Mouse (Mus musculus) kidney, embryonic 16.5 days (tissue): Measurements from ENCODE around the gene Nudt22. TPM values are rescaled to one million over a fixed set of nuclear protein-coding genes. Genes with fewer than 3 reads are reported as not detected.

ENCODE experiments used
- ATAC-seq: fragments of 200-750 bp; cut with Nextera tagmentation; 2 replicates; pipeline ENCODE4 v1.8.0; 2017; ENCODE audit warnings: moderate TSS enrichment; ENCODE audit not compliant: low FRiP score, low TSS enrichment
- H3K27ac ChIP-seq: fragments of 300-500 bp; sonication (generic); 2 replicates; pipeline ENCODE4 v1.5.1; 2014; ENCODE audit warnings: low read length
- H3K27me3 ChIP-seq: fragments of 300-500 bp; sonication (generic); 2 replicates; pipeline ENCODE4 v1.6.1; 2014; ENCODE audit warnings: low read length, control low read depth, mixed read lengths; ENCODE audit not compliant: insufficient read depth
- H3K36me3 ChIP-seq: fragments of 300-500 bp; sonication (generic); 2 replicates; pipeline ENCODE4 v1.6.1; 2014; ENCODE audit warnings: low read length, control low read depth, mixed read lengths; ENCODE audit not compliant: insufficient read depth
- H3K4me1 ChIP-seq: fragments of 300-500 bp; sonication (generic); 2 replicates; pipeline ENCODE4 v1.6.1; 2014; ENCODE audit warnings: low read length, control low read depth, mixed read lengths; ENCODE audit not compliant: insufficient read depth
- H3K4me2 ChIP-seq: fragments of 300-500 bp; sonication (generic); replicated peaks from 2 replicates; pipeline ENCODE4 v1.6.1; 2014; ENCODE audit warnings: low read depth, low read length
- H3K4me3 ChIP-seq: fragments of 300-500 bp; sonication (generic); 2 replicates; pipeline ENCODE4 v1.5.1; 2014; ENCODE audit warnings: mild to moderate bottlenecking, low read length
- H3K9ac ChIP-seq: fragments of 300-500 bp; sonication (generic); replicated peaks from 2 replicates; pipeline ENCODE4 v1.6.1; 2014; ENCODE audit warnings: low read length
- H3K9me3 ChIP-seq: fragments of 300-500 bp; sonication (generic); 2 replicates; pipeline ENCODE4 v1.6.1; 2016; ENCODE audit warnings: low read length, control low read depth
- WGBS: fragments of 180-500 bp; shearing (Covaris S2); extraction: QIAGEN DNeasy Blood & Tissue Kit; methylation state at CpG from one replicate; pipeline ENCODE4 v1.1.7; 2014; 5-methylcytosine and 5-hydroxymethylcytosine counted together
- polyA plus RNA-seq: library from polyadenylated mRNA; unstranded; fragments of >200 nt; fragmentation: Nextera tagmentation; extraction: Ambion mirVana; gene quantifications from 2 replicates; pipeline ENCODE4 v1.2.1, GENCODE M21; 2015

The Nudt22 gene
- polyA plus RNA-seq, 1 experiment from 2014 or later = 35.0 TPM

GRCm38 (mm10) chr19:7020224-7020641 is 24.3 kb upstream of the Nudt22 start:
- Histone ChIP-seq H3K9me3 (no peaks in the 10 kb centered on the region), H3K36me3 (peaks cover 51% of the 10 kb centered on the region), H3K27ac (no peak overlapping the region; the same call in 1 of the 2 replicates), H3K27me3 (no peaks in the 10 kb centered on the region), H3K4me1 (no peaks in the 10 kb centered on the region), H3K4me2 (no peak overlapping the region), H3K4me3 (no peak overlapping the region), H3K9ac (no peak overlapping the region)
- ATAC-seq = peak; percentile 57; the same call in 1 of the 2 replicates
- 43% methylated on average over 3 of the region's 3 CpGs for WGBS

DNA sequence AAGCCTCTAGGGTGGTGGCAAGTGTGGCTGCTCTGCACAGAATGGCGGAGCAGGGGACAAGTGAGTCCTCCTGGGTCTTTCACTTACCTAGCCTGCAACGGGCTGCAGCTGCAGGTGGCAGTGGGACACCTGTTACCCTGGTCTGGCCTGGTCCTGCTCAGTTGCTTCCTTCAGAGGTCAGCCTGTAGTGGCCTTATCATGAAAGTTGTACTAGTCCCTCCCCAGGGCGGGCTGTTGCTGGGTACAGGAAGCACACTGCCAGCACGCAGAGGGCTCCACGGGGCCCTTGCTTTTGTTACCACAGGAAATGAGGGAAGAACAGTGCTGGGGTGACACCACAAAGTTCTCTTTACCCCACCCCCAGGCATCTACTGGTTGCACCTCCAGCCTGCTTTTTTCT is 23.3 kb upstream of the Nudt22 start, which contains the start of gene Fermt3:
Gene Fermt3, minus strand, starts transcription at position 279 of the 400 bp plus-strand sequence.
- ATAC-seq = no peak
- Histone ChIP-seq H3K27me3 (no peaks in the 10 kb centered on the region), H3K4me3 (no peak within 1 kb of the TSS), H3K9ac (no peak within 1 kb of the TSS), H3K36me3 (peaks cover 41% of the 10 kb centered on the region), H3K27ac (no peak within 1 kb of the TSS; the same call in 1 of the 2 replicates), H3K4me2 (no peak within 1 kb of the TSS), H3K4me1 (no peaks in the 10 kb centered on the region), H3K9me3 (no peaks in the 10 kb centered on the region)
- 74% methylated on average over 5 of the region's 5 CpGs for WGBS

DNA sequence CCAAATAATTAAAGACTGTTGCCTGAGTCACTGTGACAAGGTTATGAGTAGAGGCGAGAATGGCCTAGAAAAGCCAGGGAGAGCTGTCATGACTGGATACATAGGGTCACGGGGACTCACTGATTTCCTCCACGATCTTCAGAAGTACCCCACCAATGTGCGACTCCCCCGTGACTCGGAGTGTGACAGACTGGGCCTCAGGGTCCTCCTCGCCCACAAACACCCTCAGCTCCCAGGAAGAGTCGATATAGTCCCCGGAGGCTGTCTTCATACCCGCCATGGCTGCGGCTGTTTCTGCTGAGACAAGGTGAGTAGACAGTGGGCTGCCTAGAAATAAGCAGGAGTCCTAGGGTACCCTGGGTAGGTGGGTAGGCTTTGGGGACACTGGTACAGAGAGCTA is 22.6 kb upstream of the Nudt22 start:
- Histone ChIP-seq H3K27ac (no peak overlapping the region), H3K9ac (no peak overlapping the region), H3K4me3 (no peak overlapping the region), H3K4me2 (no peak overlapping the region), H3K27me3 (no peaks in the 10 kb centered on the region), H3K4me1 (no peaks in the 10 kb centered on the region), H3K36me3 (peaks cover 36% of the 10 kb centered on the region), H3K9me3 (no peaks in the 10 kb centered on the region)
- no peak for ATAC-seq
- WGBS = 82% methylated on average over 11 of the region's 11 CpGs

GRCm38 (mm10) chr19:7017541-7018457 is 21.9 kb upstream of the Nudt22 start:
- no peak overlapping the region for H3K4me2 ChIP-seq
- H3K4me1 ChIP-seq = no peaks in the 10 kb centered on the region
- 73% methylated on average over 12 of the region's 12 CpGs for WGBS
- H3K27ac ChIP-seq = no peak overlapping the region
- H3K4me3 ChIP-seq = no peak overlapping the region
- H3K27me3 ChIP-seq = no peaks in the 10 kb centered on the region
- no peak overlapping the region for H3K9ac ChIP-seq
- H3K9me3 ChIP-seq = no peaks in the 10 kb centered on the region
- peaks cover 31% of the 10 kb centered on the region for H3K36me3 ChIP-seq
- ATAC-seq = no peak

DNA sequence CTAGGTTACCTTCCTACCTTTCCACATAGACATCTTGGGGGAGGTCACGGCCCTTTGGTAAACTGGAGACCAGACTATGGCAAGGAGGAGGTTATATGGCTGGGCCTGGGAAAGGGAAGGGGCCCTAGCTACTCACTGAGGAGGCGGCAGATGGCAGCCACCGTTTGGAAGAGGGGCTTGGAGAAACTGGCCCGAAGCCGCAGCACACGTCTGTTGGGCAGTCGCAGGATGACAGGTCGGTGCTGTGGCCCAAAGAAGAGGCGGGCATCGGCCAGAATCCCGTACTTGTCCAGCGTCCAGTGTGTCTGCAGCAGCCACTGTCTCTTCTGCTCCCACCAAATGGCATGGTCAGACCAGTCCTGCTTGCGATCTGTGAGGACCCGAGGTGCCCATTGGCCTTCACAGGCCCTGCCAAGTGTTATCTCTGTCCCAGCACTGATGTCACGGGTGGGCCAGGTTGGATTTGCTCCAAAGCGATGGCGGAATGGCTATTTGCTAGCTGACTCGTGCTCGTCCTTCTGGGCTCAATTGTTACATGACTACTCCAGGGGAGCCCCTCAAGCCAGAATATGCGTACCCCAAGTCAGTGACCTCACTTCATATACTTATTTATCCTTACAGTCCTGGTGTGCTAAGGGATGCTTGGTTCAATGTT is 18.7 kb upstream of the Nudt22 start:
- H3K27me3 ChIP-seq = no peaks in the 10 kb centered on the region
- no peak overlapping the region for H3K4me2 ChIP-seq
- no peak for ATAC-seq
- 92% methylated on average over 20 of the region's 20 CpGs for WGBS
- H3K9ac ChIP-seq = no peak overlapping the region
- no peaks in the 10 kb centered on the region for H3K4me1 ChIP-seq
- peaks cover 2% of the 10 kb centered on the region; the same call in 1 of the 2 replicates for H3K36me3 ChIP-seq
- no peaks in the 10 kb centered on the region for H3K9me3 ChIP-seq
- no peak overlapping the region for H3K27ac ChIP-seq
- no peak overlapping the region for H3K4me3 ChIP-seq

GRCm38 (mm10) chr19:7013984-7014383 is 18.1 kb upstream of the Nudt22 start:
- no peak for ATAC-seq
- no peak overlapping the region for H3K9ac ChIP-seq
- no peaks in the 10 kb centered on the region for H3K27me3 ChIP-seq
- no peak overlapping the region for H3K4me2 ChIP-seq
- no peaks in the 10 kb centered on the region for H3K4me1 ChIP-seq
- WGBS = 83% methylated on average over 9 of the region's 9 CpGs
- no peak overlapping the region for H3K4me3 ChIP-seq
- no peaks in the 10 kb centered on the region for H3K9me3 ChIP-seq
- H3K36me3 ChIP-seq = no peaks in the 10 kb centered on the region
- H3K27ac ChIP-seq = no peak overlapping the region

DNA sequence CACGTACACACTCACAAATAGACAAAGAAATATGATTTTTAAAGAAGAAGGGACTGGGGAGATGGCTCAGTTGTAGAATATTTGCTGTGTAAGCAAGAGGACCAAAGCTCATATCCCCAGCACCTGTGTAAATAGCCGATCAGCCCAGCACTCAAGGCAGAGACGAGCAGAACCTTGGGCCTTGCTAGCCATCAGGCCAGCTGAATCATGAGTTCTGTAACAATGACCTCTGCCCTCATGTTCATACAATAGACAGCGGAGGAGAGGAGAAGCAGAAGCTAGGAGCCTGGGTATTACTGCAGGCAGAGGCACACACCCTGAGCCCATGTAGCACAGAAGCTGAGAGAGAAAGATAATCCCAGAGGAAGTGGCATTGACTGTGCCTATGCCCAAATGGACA is 16.5 kb upstream of the Nudt22 start:
- no peaks in the 10 kb centered on the region for H3K27me3 ChIP-seq
- no peak overlapping the region for H3K9ac ChIP-seq
- ATAC-seq = no peak
- no peaks in the 10 kb centered on the region for H3K4me1 ChIP-seq
- H3K4me3 ChIP-seq = no peak overlapping the region
- H3K9me3 ChIP-seq = no peaks in the 10 kb centered on the region
- no peak overlapping the region for H3K27ac ChIP-seq
- 71% methylated on average over 4 of the region's 4 CpGs for WGBS
- no peaks in the 10 kb centered on the region for H3K36me3 ChIP-seq
- no peak overlapping the region for H3K4me2 ChIP-seq

DNA sequence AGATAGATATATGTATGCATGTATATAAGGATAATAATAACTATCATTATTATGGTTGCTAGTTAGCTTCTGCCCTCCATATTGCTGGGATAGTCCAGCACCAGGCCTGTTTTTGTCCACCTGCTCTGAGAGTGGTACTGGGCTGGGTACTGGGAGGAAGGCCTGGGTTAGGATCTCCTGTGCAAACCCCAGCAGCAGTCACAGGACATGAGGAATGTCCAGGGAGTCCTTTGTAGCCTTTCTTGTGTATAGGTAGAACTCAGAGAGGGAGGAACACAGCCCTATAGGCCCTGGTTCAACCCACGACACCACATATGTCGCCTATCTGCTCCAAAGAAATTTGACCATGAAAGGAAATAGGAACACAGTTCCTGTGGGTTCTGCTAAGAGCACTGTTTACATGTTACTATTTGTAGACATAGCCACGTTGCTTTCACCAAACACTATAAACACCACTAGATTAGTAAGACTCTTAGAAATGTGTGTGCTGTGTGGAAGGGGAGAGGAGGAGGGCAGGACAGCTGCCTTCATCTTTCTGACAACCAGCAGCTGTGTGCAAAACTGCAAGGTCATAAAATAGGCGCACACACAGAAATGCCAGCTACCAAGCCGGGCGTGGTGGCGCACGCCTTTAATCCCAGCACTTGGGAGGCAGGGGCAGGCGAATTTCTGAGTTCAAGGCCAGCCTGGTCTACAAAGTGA is 11.1 kb upstream of the Nudt22 start:
- no peaks in the 10 kb centered on the region for H3K27me3 ChIP-seq
- no peaks in the 10 kb centered on the region for H3K36me3 ChIP-seq
- H3K4me1 ChIP-seq = no peaks in the 10 kb centered on the region
- 0 out of 2 replicates have a peak overlapping the region, but pooled peaks have one; percentile 14 for H3K27ac ChIP-seq
- no peaks in the 10 kb centered on the region for H3K9me3 ChIP-seq
- no peak for ATAC-seq
- H3K9ac ChIP-seq = no peak overlapping the region
- 82% methylated on average over 9 of the region's 9 CpGs for WGBS
- no peak overlapping the region for H3K4me3 ChIP-seq
- H3K4me2 ChIP-seq = no peak overlapping the region

- no peak overlapping the region for H3K9ac ChIP-seq
- H3K36me3 ChIP-seq = peaks cover 17% of the 10 kb centered on the region
- WGBS = 94% methylated on average over 19 of the region's 19 CpGs
- ATAC-seq = no peak
- H3K4me1 ChIP-seq = peaks cover 19% of the 10 kb centered on the region
- H3K27ac ChIP-seq = no peak overlapping the region
- no peaks in the 10 kb centered on the region for H3K9me3 ChIP-seq
- H3K4me3 ChIP-seq = no peak overlapping the region
- no peak overlapping the region for H3K4me2 ChIP-seq
- H3K27me3 ChIP-seq = no peaks in the 10 kb centered on the region
Measured at GRCm38 (mm10) chr19:6999360-7000063, 3.6 kb upstream of the Nudt22 start.
